ENCODE assay signal across 16 mouse cellular contexts in the genomic region with DNA sequence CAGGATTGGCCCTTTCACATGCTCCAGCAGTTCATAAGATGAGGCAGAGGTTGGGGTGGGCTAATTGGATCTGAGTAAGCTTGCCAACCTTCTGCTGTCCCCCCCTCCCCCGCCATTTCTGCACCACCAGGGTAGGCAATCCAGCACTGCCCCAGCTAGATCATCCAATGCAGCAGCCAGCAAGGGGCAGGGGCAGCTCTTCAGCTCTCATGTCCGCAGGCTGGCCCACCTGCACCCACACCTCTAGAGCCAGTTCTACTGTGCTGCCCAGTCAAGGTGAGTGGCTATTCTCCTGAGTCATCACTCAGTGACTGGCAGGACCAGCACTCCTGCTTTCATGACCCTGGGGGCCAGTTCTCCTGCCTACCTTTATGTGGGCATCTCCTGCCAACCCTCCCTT.
"Had no signal": no experiment of that assay in that cellular context is flagged by ENCODE, and none has a peak within 500 bp of the region (broad histone marks: within the 10 kb centered on the region; RNA-seq: fewer than 3 reads in every experiment).

No protein-coding gene starts in this region.

- H3K4me1 ChIP-seq: limb, embryonic 13.5 days; megakaryocyte, embryonic 14.5 days; neural tube, embryonic 12.5 days; stomach, embryonic 15.5 days had no signal

- H3K4me3 ChIP-seq: limb, embryonic 13.5 days; megakaryocyte, embryonic 14.5 days; neural tube, embryonic 12.5 days; stomach, embryonic 15.5 days had no signal

- ATAC-seq: lung, postnatal 0 days had no signal

- H3K36me3 ChIP-seq: limb, embryonic 13.5 days; neural tube, embryonic 12.5 days; stomach, embryonic 15.5 days had no signal

- H3K27ac ChIP-seq: limb, embryonic 13.5 days; liver, embryonic 14.5 days; neural tube, embryonic 12.5 days; stomach, embryonic 15.5 days had no signal

- H3K9me3 ChIP-seq: limb, embryonic 13.5 days; neural tube, embryonic 12.5 days; stomach, embryonic 15.5 days had no signal

- H3K27me3 ChIP-seq: limb, embryonic 13.5 days; neural tube, embryonic 12.5 days; stomach, embryonic 15.5 days had no signal

- DNase-seq: kidney, adult 11 months; kidney, adult 9 months; kidney, postnatal 14 days; layer of hippocampus, adult 9-11 months; layer of hippocampus, postnatal 36 days; lung, adult 18-20 months; lung, postnatal 4 days; right cerebral cortex, postnatal 14 days; thymus, adult 2 months; thymus, postnatal 25 days had no signal

- H3K4me2 ChIP-seq: limb, embryonic 13.5 days; neural tube, embryonic 12.5 days; stomach, embryonic 15.5 days had no signal

- H3K9ac ChIP-seq: limb, embryonic 13.5 days; liver, embryonic 14.5 days; neural tube, embryonic 12.5 days; stomach, embryonic 15.5 days had no signal
